In genomic region chr2:163599226-163599625, GRCm38 (mm10) we compare ENCODE assay signal across 9 mouse cellular contexts. TPM values are rescaled to one million over a fixed set of nuclear protein-coding genes. Genes with fewer than 3 reads are reported as not detected.
A peak's percentile ranks its signal among the peaks of the same experiment; 100 is the strongest.
DNase-seq lines count a peak whose midpoint lies in the region; ATAC-seq and TF ChIP-seq lines count a peak whose summit lies in the region.
"Had no signal": no experiment of that assay in that cellular context is flagged by ENCODE, and none has a peak within 500 bp of the region (broad histone marks: within the 10 kb centered on the region; RNA-seq: fewer than 3 reads in every experiment).

No protein-coding gene starts in this region.

- peak; percentile 64 for DNase-seq in hindbrain, embryonic 10.5 days (ENCODE audit: low spot score)
- DNase-seq in A20 (ENCODE audit: low read depth, low spot score), result peak; percentile 85
- DNase-seq in R1 (ENCODE audit: low read depth, low spot score), result peak; percentile 78
- peak; percentile 85 for DNase-seq in induced T-regulatory cell, adult 2 months (ENCODE audit: low read depth)
- peak; percentile 74 for DNase-seq in lung, postnatal 25 days (ENCODE audit: low spot score)
- peak; percentile 73 for DNase-seq in stomach, postnatal 0 days (ENCODE audit: low spot score)

- no peak overlapping the region for H3K9ac ChIP-seq in hindbrain, embryonic 16.5 days (ENCODE audit: low read depth, low read length)
- H3K9ac ChIP-seq in stomach, postnatal 0 days (ENCODE audit: low read length), result no peak overlapping the region
- H3K9ac ChIP-seq: embryonic facial prominence, embryonic 13.5 days had no signal

- H3K4me2 ChIP-seq in hindbrain, embryonic 16.5 days (ENCODE audit: low read length), result no peak overlapping the region
- no peak overlapping the region for H3K4me2 ChIP-seq in stomach, postnatal 0 days (replicated peaks; ENCODE audit: low read depth)
- H3K4me2 ChIP-seq: embryonic facial prominence, embryonic 13.5 days had no signal

- peak; percentile 85 for TF ChIP-seq CTCF in stomach, postnatal 0 days (IDR thresholded peaks at IDR 0.05; ENCODE audit: low read depth)

- TF ChIP-seq EP300 in stomach, postnatal 0 days (optimal IDR thresholded peaks at IDR 0.05), result no peak

- H3K36me3 ChIP-seq in hindbrain, embryonic 10.5 days, result no peaks in the 10 kb centered on the region
- H3K36me3 ChIP-seq in hindbrain, embryonic 16.5 days (ENCODE audit: control insufficient read depth, insufficient read depth, low read length), result no peaks in the 10 kb centered on the region
- no peaks in the 10 kb centered on the region for H3K36me3 ChIP-seq in stomach, postnatal 0 days (ENCODE audit: control insufficient read depth, insufficient read depth, low read length)
- H3K36me3 ChIP-seq: embryonic facial prominence, embryonic 13.5 days had no signal

- H3K27ac ChIP-seq in hindbrain, embryonic 10.5 days, result no peak overlapping the region
- no peak overlapping the region for H3K27ac ChIP-seq in hindbrain, embryonic 16.5 days (ENCODE audit: low read depth, low read length)
- no peak overlapping the region for H3K27ac ChIP-seq in stomach, postnatal 0 days (replicated peaks)
- H3K27ac ChIP-seq: embryonic facial prominence, embryonic 13.5 days had no signal

- 2% methylated on average over 1 of the region's 1 CpGs for WGBS in hindbrain, embryonic 10.5 days
- WGBS in hindbrain, embryonic 16.5 days, result 8% methylated on average over 1 of the region's 1 CpGs
- 0% methylated on average over 1 of the region's 1 CpGs for WGBS in stomach, postnatal 0 days

- 0 out of 2 replicates have a peak, but pooled peaks cover 3% of the 10 kb centered on the region for H3K27me3 ChIP-seq in hindbrain, embryonic 10.5 days (ENCODE audit: insufficient read depth, poor library complexity, severe bottlenecking)
- H3K27me3 ChIP-seq in hindbrain, embryonic 16.5 days (replicated peaks; ENCODE audit: control insufficient read depth, insufficient read depth, low read length), result no peaks in the 10 kb centered on the region
- H3K27me3 ChIP-seq in stomach, postnatal 0 days (ENCODE audit: control insufficient read depth, insufficient read depth, low read length), result no peaks in the 10 kb centered on the region
- H3K27me3 ChIP-seq: embryonic facial prominence, embryonic 13.5 days had no signal

- peaks cover 16% of the 10 kb centered on the region for H3K4me1 ChIP-seq in hindbrain, embryonic 10.5 days (replicated peaks)
- peaks cover 11% of the 10 kb centered on the region for H3K4me1 ChIP-seq in hindbrain, embryonic 16.5 days (ENCODE audit: control insufficient read depth, insufficient read depth, low read depth, low read length)
- no peaks in the 10 kb centered on the region for H3K4me1 ChIP-seq in stomach, postnatal 0 days (replicated peaks; ENCODE audit: control insufficient read depth, insufficient read depth)

- H3K9me3 ChIP-seq in hindbrain, embryonic 10.5 days, result no peaks in the 10 kb centered on the region
- H3K9me3 ChIP-seq in hindbrain, embryonic 16.5 days (ENCODE audit: control insufficient read depth, low read length), result no peaks in the 10 kb centered on the region
- no peaks in the 10 kb centered on the region for H3K9me3 ChIP-seq in stomach, postnatal 0 days (ENCODE audit: control insufficient read depth, low read length)
- H3K9me3 ChIP-seq: embryonic facial prominence, embryonic 13.5 days had no signal

- H3K4me3 ChIP-seq in hindbrain, embryonic 10.5 days, result no peak overlapping the region
- H3K4me3 ChIP-seq in hindbrain, embryonic 16.5 days (ENCODE audit: low read length), result no peak overlapping the region
- H3K4me3 ChIP-seq in stomach, postnatal 0 days (ENCODE audit: low read depth, low read length), result no peak overlapping the region
- H3K4me3 ChIP-seq: embryonic facial prominence, embryonic 13.5 days had no signal

- ATAC-seq in hindbrain, embryonic 16.5 days, result no peak
- ATAC-seq in common myeloid progenitor, adult 5-6 weeks (replicated peaks; ENCODE audit: low read depth, poor library complexity, severe bottlenecking), result 0 out of 2 replicates have a peak, but pooled peaks have one; percentile 38
- no peak for ATAC-seq in stomach, postnatal 0 days (ENCODE audit: low FRiP score, low TSS enrichment)

RNA-seq across cellular contexts. Expression of gene Ttpal, which starts 2.9 kb away (rescaled TPM):
- polyA plus RNA-seq in hindbrain, embryonic 10.5 days (2016; fragmentation: Nextera tagmentation; extraction: Ambion mirVana), result 31.5 and 36.9 TPM in 2 replicates
- 37.6 and 43.2 TPM in 2 replicates for polyA plus RNA-seq in hindbrain, embryonic 16.5 days (2015; fragmentation: Nextera tagmentation; extraction: Ambion mirVana)
- total RNA-seq in common myeloid progenitor, adult 5-6 weeks (2017), result 7.7 and 10.6 TPM in 2 replicates
- 19.9 and 20.8 TPM in 2 replicates for polyA plus RNA-seq in stomach, postnatal 0 days (2015; fragmentation: Nextera tagmentation; extraction: Ambion mirVana)

RNA-seq across cellular contexts. Expression of gene Serinc3, which starts 45.7 kb away (rescaled TPM):
- polyA plus RNA-seq in hindbrain, embryonic 10.5 days (2016; fragmentation: Nextera tagmentation; extraction: Ambion mirVana), result 24.2 and 25.6 TPM in 2 replicates
- 38.6 and 41.2 TPM in 2 replicates for polyA plus RNA-seq in hindbrain, embryonic 16.5 days (2015; fragmentation: Nextera tagmentation; extraction: Ambion mirVana)
- total RNA-seq in common myeloid progenitor, adult 5-6 weeks (2017), result 646 and 682 TPM in 2 replicates
- 35.8 and 36.4 TPM in 2 replicates for polyA plus RNA-seq in stomach, postnatal 0 days (2015; fragmentation: Nextera tagmentation; extraction: Ambion mirVana)

RNA-seq across cellular contexts. Expression of gene Pkig, which starts 59.0 kb away (rescaled TPM):
- 158 and 185 TPM in 2 replicates for polyA plus RNA-seq in hindbrain, embryonic 10.5 days (2016; fragmentation: Nextera tagmentation; extraction: Ambion mirVana)
- polyA plus RNA-seq in hindbrain, embryonic 16.5 days (2015; fragmentation: Nextera tagmentation; extraction: Ambion mirVana), result 126 and 127 TPM in 2 replicates
- total RNA-seq in common myeloid progenitor, adult 5-6 weeks (2017), result 44.8 and 45.5 TPM in 2 replicates
- 60.9 and 66.3 TPM in 2 replicates for polyA plus RNA-seq in stomach, postnatal 0 days (2015; fragmentation: Nextera tagmentation; extraction: Ambion mirVana)
